Mouse (Mus musculus) liver, postnatal 0 days (tissue): ENCODE measurements around the gene Ugt1a7c. TPM values are rescaled to one million over a fixed set of nuclear protein-coding genes. Genes with fewer than 3 reads are reported as not detected.

Experiments
- ATAC-seq: fragments of 200-750 bp; cut with Nextera tagmentation; 2 replicates; pipeline ENCODE4 v1.8.0; 2017; ENCODE audit warnings: mild to moderate bottlenecking, moderate library complexity
- DNase-seq: peaks from one replicate; pipeline ENCODE4 v3.0.0-alpha.2; 2016
- H3K27ac ChIP-seq: fragments of 300-500 bp; sonication (generic); 2 replicates; pipeline ENCODE4 v1.5.1; 2014; ENCODE audit warnings: antibody characterized with exemption, moderate library complexity, mild to moderate bottlenecking, low read depth
- H3K27me3 ChIP-seq: fragments of 300-500 bp; sonication (generic); 2 replicates; pipeline ENCODE4 v1.6.1; 2014; ENCODE audit warnings: low read length, control low read depth, mixed read lengths; ENCODE audit not compliant: insufficient read depth
- H3K36me3 ChIP-seq: fragments of 300-500 bp; sonication (generic); replicated peaks from 2 replicates; pipeline ENCODE4 v1.6.1; 2014; ENCODE audit warnings: mild to moderate bottlenecking, control low read depth, low read length, moderate library complexity, mixed read lengths; ENCODE audit not compliant: insufficient read depth
- H3K4me1 ChIP-seq: fragments of 300-500 bp; sonication (generic); 2 replicates; pipeline ENCODE4 v1.6.1; 2014; ENCODE audit warnings: antibody characterized with exemption, mild to moderate bottlenecking, control low read depth; ENCODE audit not compliant: insufficient read depth
- H3K4me2 ChIP-seq: fragments of 300-500 bp; sonication (generic); 2 replicates; pipeline ENCODE4 v1.6.1; 2014; ENCODE audit warnings: low read depth, mild to moderate bottlenecking, low read length, moderate library complexity, mixed read lengths
- H3K4me3 ChIP-seq: fragments of 300-500 bp; sonication (generic); 2 replicates; pipeline ENCODE4 v1.5.1; 2014; ENCODE audit warnings: low read depth, low read length
- H3K9ac ChIP-seq: fragments of 300-500 bp; sonication (generic); replicated peaks from 2 replicates; pipeline ENCODE4 v1.6.1; 2014; ENCODE audit warnings: mild to moderate bottlenecking, moderate library complexity
- H3K9me3 ChIP-seq: fragments of 300-500 bp; sonication (generic); 2 replicates; pipeline ENCODE4 v1.6.1; 2016; ENCODE audit warnings: mild to moderate bottlenecking, control low read depth, low read length, mixed read lengths
- CTCF ChIP-seq: sonication (generic); IDR thresholded peaks from 2 replicates; pipeline ENCODE4 v1.5.1; 2016; ENCODE audit warnings: antibody characterized with exemption, low read depth
- EP300 ChIP-seq: IDR thresholded peaks from 2 replicates; pipeline ENCODE4 v1.6.1; 2016; ENCODE audit warnings: antibody characterized with exemption, low read depth, mild to moderate bottlenecking
- WGBS: fragments of 180-500 bp; shearing (Covaris S2); extraction: QIAGEN DNeasy Blood & Tissue Kit; methylation state at CpG from one replicate; pipeline ENCODE4 v1.1.7; 2014; ENCODE audit not compliant: insufficient replicate concordance; 5-methylcytosine and 5-hydroxymethylcytosine counted together
- polyA plus RNA-seq: library from polyadenylated mRNA; unstranded; fragments of >200 nt; fragmentation: Nextera tagmentation; extraction: Ambion mirVana; gene quantifications from 2 replicates; pipeline ENCODE4 v1.2.1, GENCODE M21; 2015

Gene Ugt1a7c
- polyA plus RNA-seq, 1 experiment from 2014 or later: 2.3 TPM

- no peak for TF ChIP-seq CTCF
- TF ChIP-seq EP300: no peak
- H3K4me3 ChIP-seq: no peak overlapping the region
- no peaks in the 10 kb centered on the region for H3K36me3 ChIP-seq
- no peak for DNase-seq
- no peak overlapping the region for H3K9ac ChIP-seq
- ATAC-seq: no peak
- H3K9me3 ChIP-seq: peaks cover 46% of the 10 kb centered on the region
- WGBS: 58% methylated on average over 10 of the region's 10 CpGs
- no peak overlapping the region for H3K27ac ChIP-seq
- no peak overlapping the region for H3K4me2 ChIP-seq
- H3K27me3 ChIP-seq: no peaks in the 10 kb centered on the region
- no peaks in the 10 kb centered on the region for H3K4me1 ChIP-seq
These were observed 120.9 kb downstream of the Ugt1a7c start for GRCm38 (mm10) chr1:88215466-88216380.

- H3K9ac ChIP-seq: no peak overlapping the region
- peaks cover 46% of the 10 kb centered on the region for H3K9me3 ChIP-seq
- no peak overlapping the region for H3K4me3 ChIP-seq
- no peaks in the 10 kb centered on the region for H3K36me3 ChIP-seq
- no peak overlapping the region for H3K4me2 ChIP-seq
- H3K27me3 ChIP-seq: no peaks in the 10 kb centered on the region
- TF ChIP-seq CTCF (no peak), EP300 (no peak)
- no peak overlapping the region for H3K27ac ChIP-seq
- H3K4me1 ChIP-seq: no peaks in the 10 kb centered on the region
- WGBS: 52% methylated on average over 2 of the region's 2 CpGs
- no peak for DNase-seq
- ATAC-seq: no peak
These were observed 121.7 kb downstream of the Ugt1a7c start for GRCm38 (mm10) chr1:88216551-88216950.

- Histone ChIP-seq H3K4me2 (no peak overlapping the region), H3K27ac (no peak overlapping the region), H3K27me3 (no peaks in the 10 kb centered on the region), H3K4me1 (no peaks in the 10 kb centered on the region), H3K36me3 (no peaks in the 10 kb centered on the region), H3K9me3 (peaks cover 43% of the 10 kb centered on the region), H3K4me3 (no peak overlapping the region), H3K9ac (no peak overlapping the region)
- WGBS: 54% methylated on average over 2 of the region's 2 CpGs
- DNase-seq (no peak), ATAC-seq (no peak)
- TF ChIP-seq CTCF: no peak
- TF ChIP-seq EP300: no peak
These were observed 122.3 kb downstream of the Ugt1a7c start for GRCm38 (mm10) chr1:88217144-88217543.

GRCm38 (mm10) chr1:88217576-88217975 lies 122.7 kb downstream of the Ugt1a7c start:
- H3K27ac ChIP-seq: no peak overlapping the region
- H3K4me1 ChIP-seq: no peaks in the 10 kb centered on the region
- 37% methylated on average over 3 of the region's 3 CpGs for WGBS
- no peak for DNase-seq
- no peaks in the 10 kb centered on the region for H3K36me3 ChIP-seq
- no peaks in the 10 kb centered on the region for H3K27me3 ChIP-seq
- no peak overlapping the region for H3K4me2 ChIP-seq
- no peak for TF ChIP-seq CTCF
- TF ChIP-seq EP300: no peak
- no peak for ATAC-seq
- no peak overlapping the region for H3K4me3 ChIP-seq
- H3K9me3 ChIP-seq: peaks cover 44% of the 10 kb centered on the region
- no peak overlapping the region for H3K9ac ChIP-seq

- Histone ChIP-seq H3K27ac (no peak overlapping the region), H3K9me3 (peaks cover 39% of the 10 kb centered on the region), H3K27me3 (no peaks in the 10 kb centered on the region), H3K4me3 (no peak overlapping the region), H3K36me3 (no peaks in the 10 kb centered on the region), H3K9ac (no peak overlapping the region), H3K4me1 (no peaks in the 10 kb centered on the region), H3K4me2 (no peak overlapping the region)
- TF ChIP-seq CTCF: no peak
- no peak for TF ChIP-seq EP300
- DNase-seq (peak; percentile 47), ATAC-seq (no peak)
- 68% methylated on average over 9 of the region's 9 CpGs for WGBS
These were observed 123.2 kb downstream of the Ugt1a7c start for GRCm38 (mm10) chr1:88218051-88218450.

GRCm38 (mm10) chr1:88218591-88218990 lies 123.7 kb downstream of the Ugt1a7c start:
- WGBS: 46% methylated on average over 4 of the region's 4 CpGs
- H3K27ac ChIP-seq: no peak overlapping the region
- H3K4me2 ChIP-seq: no peak overlapping the region
- no peak for TF ChIP-seq EP300
- TF ChIP-seq CTCF: no peak
- no peaks in the 10 kb centered on the region for H3K4me1 ChIP-seq
- no peak overlapping the region for H3K9ac ChIP-seq
- H3K27me3 ChIP-seq: no peaks in the 10 kb centered on the region
- H3K9me3 ChIP-seq: peaks cover 34% of the 10 kb centered on the region
- H3K36me3 ChIP-seq: no peaks in the 10 kb centered on the region
- H3K4me3 ChIP-seq: no peak overlapping the region
- DNase-seq (no peak), ATAC-seq (no peak)
